Mouse (Mus musculus) E14TG2a.4 (cell line): Measurements from ENCODE around the gene Gp9.

Experiments used
- H3K27me3 ChIP-seq: 2 replicates; pipeline ENCODE4 v1.6.1; 2014; ENCODE audit warnings: low read length, control low read depth; ENCODE audit not compliant: insufficient read depth
- H3K36me3 ChIP-seq: 2 replicates; pipeline ENCODE4 v1.6.1; 2014; ENCODE audit warnings: low read length, control low read depth; ENCODE audit not compliant: insufficient read depth
- H3K4me1 ChIP-seq: replicated peaks from 2 replicates; pipeline ENCODE4 v1.6.1; 2014; ENCODE audit warnings: low read depth, low read length, control low read depth
- H3K4me3 ChIP-seq: replicated peaks from 2 replicates; pipeline ENCODE4 v1.5.1; 2014; ENCODE audit warnings: mild to moderate bottlenecking, low read length
- H3K9me3 ChIP-seq: 2 replicates; pipeline ENCODE4 v1.6.1; 2014; ENCODE audit warnings: low read length, control low read depth
- CTCF ChIP-seq: conservative IDR thresholded peaks from 2 replicates; pipeline ENCODE4 v1.5.1; 2014; ENCODE audit warnings: low read length
- NANOG ChIP-seq: IDR thresholded peaks from 2 replicates; pipeline ENCODE4 v1.6.1; 2014; ENCODE audit warnings: borderline replicate concordance, low read length, mixed read lengths
- POU5F1 ChIP-seq: IDR thresholded peaks from 2 replicates; pipeline ENCODE4 v1.6.1; 2014; ENCODE audit warnings: low read length, borderline replicate concordance

The Gp9 gene

GRCm38 (mm10) chr6:87788266-87788895 is 10.5 kb downstream of the Gp9 start:
- H3K27me3 ChIP-seq = no peaks in the 10 kb centered on the region
- H3K9me3 ChIP-seq = no peaks in the 10 kb centered on the region
- H3K4me3 ChIP-seq = no peak overlapping the region
- H3K4me1 ChIP-seq = peaks cover 35% of the 10 kb centered on the region
- H3K36me3 ChIP-seq = peaks cover 8% of the 10 kb centered on the region
- TF ChIP-seq CTCF (no peak), POU5F1 (no peak), NANOG (no peak)

GRCm38 (mm10) chr6:87788896-87789587 is 11.2 kb downstream of the Gp9 start:
- no peaks in the 10 kb centered on the region for H3K27me3 ChIP-seq
- TF ChIP-seq POU5F1 (no peak), NANOG (no peak), CTCF (no peak)
- H3K9me3 ChIP-seq = no peaks in the 10 kb centered on the region
- peaks cover 39% of the 10 kb centered on the region for H3K4me1 ChIP-seq
- H3K4me3 ChIP-seq = no peak overlapping the region
- peaks cover 8% of the 10 kb centered on the region for H3K36me3 ChIP-seq

GRCm38 (mm10) chr6:87789791-87790190 is 11.9 kb downstream of the Gp9 start:
- TF ChIP-seq POU5F1 (no peak), NANOG (no peak)
- H3K4me3 ChIP-seq = no peak overlapping the region
- H3K9me3 ChIP-seq = no peaks in the 10 kb centered on the region
- H3K36me3 ChIP-seq = peaks cover 8% of the 10 kb centered on the region
- no peaks in the 10 kb centered on the region for H3K27me3 ChIP-seq
- H3K4me1 ChIP-seq = peaks cover 46% of the 10 kb centered on the region

- no peaks in the 10 kb centered on the region for H3K27me3 ChIP-seq
- no peak overlapping the region for H3K4me3 ChIP-seq
- TF ChIP-seq NANOG (no peak), CTCF (no peak), POU5F1 (no peak)
- no peaks in the 10 kb centered on the region for H3K9me3 ChIP-seq
- peaks cover 8% of the 10 kb centered on the region for H3K36me3 ChIP-seq
- H3K4me1 ChIP-seq = peaks cover 58% of the 10 kb centered on the region
These were observed 13.1 kb downstream of the Gp9 start for GRCm38 (mm10) chr6:87790779-87791480.

- no peak overlapping the region for H3K4me3 ChIP-seq
- TF ChIP-seq POU5F1 = no peak
- no peak for TF ChIP-seq NANOG
- TF ChIP-seq CTCF = no peak
- H3K36me3 ChIP-seq = peaks cover 8% of the 10 kb centered on the region
- H3K4me1 ChIP-seq = peaks cover 64% of the 10 kb centered on the region
- H3K9me3 ChIP-seq = no peaks in the 10 kb centered on the region
- H3K27me3 ChIP-seq = no peaks in the 10 kb centered on the region
These were observed 14.0 kb downstream of the Gp9 start for GRCm38 (mm10) chr6:87791826-87792225.

GRCm38 (mm10) chr6:87793821-87794510 is 16.1 kb downstream of the Gp9 start:
- H3K9me3 ChIP-seq = 0 out of 2 replicates have a peak, but pooled peaks cover 2% of the 10 kb centered on the region
- TF ChIP-seq POU5F1 (no peak), CTCF (no peak)
- no peak overlapping the region for H3K4me3 ChIP-seq
- H3K4me1 ChIP-seq = peaks cover 70% of the 10 kb centered on the region
- H3K27me3 ChIP-seq = no peaks in the 10 kb centered on the region
- H3K36me3 ChIP-seq = peaks cover 8% of the 10 kb centered on the region

GRCm38 (mm10) chr6:87795385-87796150 is 17.7 kb downstream of the Gp9 start:
- Histone ChIP-seq H3K27me3 (no peaks in the 10 kb centered on the region), H3K9me3 (0 out of 2 replicates have a peak, but pooled peaks cover 2% of the 10 kb centered on the region), H3K4me1 (peaks cover 62% of the 10 kb centered on the region), H3K4me3 (0 out of 2 replicates have a peak overlapping the region, but pooled peaks have one; percentile 1), H3K36me3 (peaks cover 8% of the 10 kb centered on the region)
- no peak for TF ChIP-seq CTCF
- TF ChIP-seq POU5F1 = no peak
- no peak; the same call in 1 of the 2 replicates for TF ChIP-seq NANOG
